Mouse (Mus musculus) layer of hippocampus, postnatal 10 days (tissue): Measurements from ENCODE around the gene Dennd1a. TPM values are rescaled to one million over a fixed set of nuclear protein-coding genes. Genes with fewer than 3 reads are reported as not detected.

Experiments used
- DNase-seq, 2 experiments: peaks; one replicate each; pipeline ENCODE4 v3.0.0; 2021; ENCODE audit warnings: low spot score in 2 of 2
- total RNA-seq, 2 experiments: library from RNA; stranded (reverse); gene quantifications; 2 replicates each; pipeline ENCODE4 v1.2.3; 2021

Dennd1a gene
- total RNA-seq, 2 experiments from 2014 or later: 71.8 to 72.8 TPM

GRCm38 (mm10) chr2:38235593-38235992 lies 51.6 kb downstream of the Dennd1a start:
- no peak for DNase-seq

GRCm38 (mm10) chr2:38229882-38230281 lies 57.3 kb downstream of the Dennd1a start:
- DNase-seq: no peak

- no peak for DNase-seq
Observed at GRCm38 (mm10) chr2:38223759-38224158, 63.4 kb downstream of the Dennd1a start.

DNA sequence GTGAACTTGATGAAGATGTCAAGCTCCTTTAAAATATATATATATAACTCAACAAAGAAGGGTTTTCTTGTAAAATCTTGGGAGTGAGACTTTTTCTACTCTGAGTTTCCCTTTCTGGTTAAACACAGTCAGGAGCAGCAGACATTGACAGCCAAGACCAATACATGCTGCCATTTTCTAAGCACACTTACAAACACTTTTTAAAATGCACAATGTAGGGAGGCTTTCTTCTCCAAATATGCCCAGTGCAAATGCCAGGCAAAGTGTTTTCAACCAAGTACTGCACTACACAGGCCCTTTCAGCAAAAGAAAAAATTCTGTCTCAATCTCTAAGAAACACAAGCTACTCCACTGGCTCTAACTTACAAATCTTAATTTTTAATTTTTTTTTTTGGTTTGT lies 65.7 kb downstream of the Dennd1a start:
- no peak for DNase-seq

DNA sequence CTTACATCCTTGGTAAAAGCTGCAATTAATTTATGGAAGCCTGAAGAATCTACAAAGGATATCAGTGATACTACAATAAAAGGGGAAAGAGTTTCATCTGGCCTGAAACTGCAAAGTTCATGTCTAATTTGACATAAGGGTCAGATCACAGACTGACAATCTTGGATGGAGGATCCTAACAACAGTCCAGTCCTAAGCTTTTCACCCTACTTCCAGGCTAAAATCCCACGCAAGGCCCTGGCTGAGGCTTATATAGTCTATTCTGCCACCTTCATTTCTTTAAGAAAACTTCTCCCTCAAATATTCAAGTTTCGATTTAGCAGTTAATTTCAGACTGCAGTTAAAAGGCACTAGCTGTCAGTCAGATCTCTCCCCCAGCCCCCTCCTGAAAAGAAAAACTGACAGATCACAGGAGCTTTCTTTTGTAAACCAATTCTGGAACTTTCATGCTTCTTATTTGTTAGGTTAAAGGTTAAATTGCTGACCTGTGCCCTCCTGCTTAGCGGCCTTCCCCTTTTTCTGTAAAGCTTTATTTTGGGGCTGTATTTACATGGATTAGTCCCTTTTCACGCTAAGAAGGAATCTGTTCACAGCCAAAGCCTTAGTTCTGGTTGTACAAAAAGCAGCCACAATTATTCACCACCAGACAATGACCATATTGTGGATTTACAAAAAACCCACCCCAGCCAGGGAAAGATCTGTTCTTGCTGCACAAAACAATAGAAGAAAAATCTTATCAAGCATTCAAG lies 66.3 kb downstream of the Dennd1a start:
- DNase-seq: no peak

DNA sequence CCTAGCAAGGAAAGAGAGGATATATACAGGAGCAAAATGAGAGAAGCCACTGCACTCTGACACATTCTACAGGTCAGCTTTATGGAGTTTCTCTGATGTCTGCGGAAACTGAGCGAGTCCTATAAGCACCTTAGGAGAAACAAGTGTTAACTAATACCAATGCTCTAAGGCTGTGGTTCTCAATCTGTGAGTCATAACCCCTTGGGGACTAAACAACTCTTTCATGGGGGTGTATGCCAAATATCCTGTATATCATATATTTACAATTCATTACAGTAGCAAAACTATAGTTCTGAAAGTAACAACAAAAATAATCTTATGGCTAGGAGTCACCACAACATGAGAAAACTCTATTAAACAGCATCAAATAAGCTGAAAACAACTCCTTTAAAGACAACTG lies 67.5 kb downstream of the Dennd1a start:
- DNase-seq: no peak

DNA sequence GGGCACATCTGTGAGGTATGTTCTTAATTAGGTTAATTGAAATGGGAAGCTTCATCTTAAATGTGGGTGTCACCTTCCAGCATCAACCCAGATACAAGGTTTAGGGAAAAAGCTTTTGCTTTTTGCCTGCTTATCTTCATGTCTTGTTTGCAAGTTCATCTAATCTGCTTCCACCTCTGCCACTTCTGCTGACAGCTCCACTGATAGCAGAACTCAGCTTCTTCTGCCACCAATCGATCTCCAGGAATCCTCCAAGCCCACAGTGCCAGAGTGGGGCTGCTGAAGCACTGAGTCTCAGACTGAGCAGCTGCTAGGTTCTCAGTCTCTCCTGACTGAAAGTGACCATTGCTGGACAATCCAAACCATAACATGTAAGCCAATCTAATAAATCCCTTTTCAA lies 74.1 kb downstream of the Dennd1a start:
- DNase-seq: no peak

- no peak for DNase-seq
Observed at GRCm38 (mm10) chr2:38211426-38211825, 75.8 kb downstream of the Dennd1a start.

GRCm38 (mm10) chr2:38207752-38208151 lies 79.4 kb downstream of the Dennd1a start:
- DNase-seq: no peak

GRCm38 (mm10) chr2:38205281-38205680 lies 81.9 kb downstream of the Dennd1a start:
- no peak for DNase-seq

DNA sequence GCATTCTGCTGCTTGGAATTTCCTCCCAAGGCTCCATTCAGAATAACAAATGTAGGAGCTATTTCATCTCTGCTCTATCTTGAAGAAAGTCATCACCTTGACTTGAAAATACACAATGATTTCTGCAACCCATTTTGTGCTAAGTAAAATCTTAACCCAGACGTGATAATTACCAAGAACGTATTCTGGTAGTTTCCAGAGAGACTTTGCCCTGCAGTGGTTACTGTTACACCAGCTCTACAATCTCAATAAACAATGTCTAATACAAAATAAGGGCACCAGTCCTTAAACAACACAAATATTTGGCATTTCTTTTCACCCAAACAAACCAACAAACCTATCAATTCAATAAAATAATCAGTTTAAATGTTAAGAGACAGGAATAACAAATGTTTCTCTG lies 82.5 kb downstream of the Dennd1a start:
- no peak for DNase-seq

DNA sequence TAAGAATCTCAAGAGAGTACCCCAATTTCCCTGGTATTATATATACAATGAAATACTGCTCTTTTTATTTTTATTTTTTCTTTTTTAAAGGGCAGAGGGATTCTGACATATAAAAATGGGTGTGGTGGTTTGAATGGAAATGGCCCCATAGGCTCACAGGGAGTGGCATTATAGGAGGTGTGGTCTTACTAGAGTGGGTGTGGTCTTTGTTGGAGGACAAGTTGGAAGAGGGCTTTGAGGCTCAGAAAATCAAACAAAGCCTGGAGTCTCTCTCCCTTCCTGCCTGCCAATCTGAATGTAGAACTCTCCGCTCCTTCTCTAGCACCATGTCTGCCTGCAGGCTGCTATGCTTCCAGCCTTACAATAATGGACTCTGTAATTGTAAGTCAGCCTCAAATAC lies 89.1 kb downstream of the Dennd1a start:
- DNase-seq: no peak

DNA sequence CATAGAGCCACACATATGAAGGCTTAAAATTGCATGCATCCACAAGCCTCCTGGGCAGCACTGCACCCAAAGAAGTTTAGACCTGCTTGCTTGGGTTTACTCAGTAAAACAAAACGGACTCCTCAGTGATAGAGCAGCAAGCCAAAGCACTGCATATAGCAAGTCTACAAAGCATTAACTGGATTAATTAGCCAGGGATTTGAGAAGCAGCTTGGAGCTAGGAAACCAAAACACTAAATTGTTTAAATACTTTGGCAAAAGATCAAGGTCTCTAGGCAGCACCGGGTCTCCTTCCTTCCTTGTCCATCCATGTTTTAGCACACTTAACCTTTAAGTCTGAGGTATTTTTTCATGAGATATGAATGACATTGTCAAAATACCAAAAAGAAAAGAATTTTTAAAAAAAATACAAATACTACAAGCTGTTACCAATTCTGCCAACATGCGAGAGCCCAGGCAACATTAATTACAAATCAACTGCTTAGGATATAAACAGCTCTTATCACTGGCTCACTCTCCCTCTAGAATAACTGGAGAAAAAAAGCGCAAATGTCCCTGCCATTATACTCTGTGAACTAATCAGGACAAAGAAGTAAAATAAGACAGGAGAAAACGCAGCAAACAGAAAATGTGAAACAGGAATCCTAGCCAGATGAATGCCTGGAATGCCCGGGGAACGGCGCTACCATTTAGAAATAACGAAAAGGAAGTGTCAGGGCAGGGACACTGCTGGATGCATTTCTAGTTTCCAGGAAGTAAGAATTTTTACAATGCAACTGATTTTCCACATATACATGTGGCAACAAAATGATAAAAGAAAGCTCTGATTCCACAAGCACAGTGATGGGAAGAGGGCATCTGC lies 90.8 kb downstream of the Dennd1a start:
- DNase-seq: no peak

- no peak for DNase-seq
Observed at GRCm38 (mm10) chr2:38192007-38192406, 95.2 kb downstream of the Dennd1a start.

GRCm38 (mm10) chr2:38191601-38192000 lies 95.6 kb downstream of the Dennd1a start:
- DNase-seq: no peak

GRCm38 (mm10) chr2:38186438-38186837 lies 100.8 kb downstream of the Dennd1a start:
- DNase-seq: no peak

DNA sequence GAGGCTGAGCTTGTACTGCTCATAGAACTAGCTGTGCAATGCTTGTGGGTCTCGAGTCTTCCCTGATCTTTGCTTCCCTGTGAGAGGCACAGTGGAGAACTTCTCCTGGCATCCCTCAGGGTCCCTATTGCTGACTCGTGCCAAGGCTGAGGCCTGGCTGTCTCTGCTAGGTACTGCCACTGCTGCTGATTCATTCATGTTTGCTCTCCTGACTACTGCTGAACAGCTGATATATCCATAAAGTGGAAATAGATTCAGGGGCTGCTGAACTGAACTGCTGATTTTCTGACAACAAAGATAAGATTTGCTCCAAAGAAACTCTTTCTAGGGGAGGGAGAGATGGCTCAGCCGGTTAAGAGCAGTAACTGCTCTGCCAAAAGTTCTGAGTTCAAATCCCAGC lies 102.2 kb downstream of the Dennd1a start:
- DNase-seq: no peak

DNA sequence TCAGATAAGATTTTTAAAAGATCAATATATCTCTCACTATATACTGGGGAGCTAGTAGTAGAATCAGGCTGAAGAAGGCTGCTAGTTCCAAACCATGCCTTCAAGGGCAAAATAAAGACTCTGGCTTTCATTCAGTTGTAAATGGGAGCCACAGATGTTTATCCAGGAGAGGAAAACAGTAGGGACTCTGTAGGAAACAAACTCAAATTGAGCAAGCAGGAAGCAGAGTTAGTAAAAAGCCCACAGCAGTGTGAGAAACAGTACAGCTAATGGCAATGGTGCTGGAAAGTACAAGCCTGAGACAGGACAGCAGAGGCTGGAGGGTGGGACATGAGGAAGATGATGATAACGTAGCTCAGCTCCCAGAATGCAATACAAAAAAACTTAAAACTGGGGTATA lies 103.3 kb downstream of the Dennd1a start:
- DNase-seq: no peak

DNA sequence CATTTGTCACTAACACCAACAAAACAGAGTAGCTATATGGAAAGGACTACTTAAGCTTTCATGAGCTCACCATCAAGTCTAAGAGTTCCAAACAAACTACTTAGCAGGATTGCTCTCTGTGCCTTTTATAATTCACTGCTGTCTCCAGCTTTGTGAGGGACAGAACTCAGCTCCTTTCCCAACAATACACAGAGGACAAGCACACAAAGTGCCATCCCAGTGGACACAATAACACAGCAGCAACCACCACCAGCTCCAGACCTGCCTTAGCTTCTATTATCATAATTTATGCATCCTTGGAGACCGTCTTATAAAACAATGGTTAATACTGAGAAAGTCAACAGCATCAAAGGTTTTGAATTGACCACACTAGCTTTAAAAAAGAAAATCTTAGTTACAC lies 104.9 kb downstream of the Dennd1a start:
- DNase-seq: no peak

DNA sequence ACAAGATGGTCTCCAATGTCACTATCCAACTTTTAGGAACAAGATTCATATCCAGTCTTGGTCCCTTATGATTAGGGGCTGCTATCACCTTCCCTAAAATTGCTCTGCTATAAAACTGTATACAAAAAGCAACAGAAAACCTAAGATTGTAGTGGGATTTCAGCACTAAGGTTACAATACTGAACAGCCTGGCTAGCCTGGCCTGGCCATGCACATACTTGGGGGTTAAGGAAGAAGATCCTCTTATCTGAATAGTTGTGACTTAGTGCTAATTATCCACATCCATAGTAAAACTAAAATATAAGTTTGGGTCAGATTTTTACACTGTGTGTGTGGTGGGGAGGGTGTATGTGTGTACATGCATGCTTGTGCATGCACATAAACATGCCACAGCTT lies 109.6 kb downstream of the Dennd1a start:
- DNase-seq: no peak

- no peak for DNase-seq
Observed at GRCm38 (mm10) chr2:38176870-38177582, 110.2 kb downstream of the Dennd1a start.

DNA sequence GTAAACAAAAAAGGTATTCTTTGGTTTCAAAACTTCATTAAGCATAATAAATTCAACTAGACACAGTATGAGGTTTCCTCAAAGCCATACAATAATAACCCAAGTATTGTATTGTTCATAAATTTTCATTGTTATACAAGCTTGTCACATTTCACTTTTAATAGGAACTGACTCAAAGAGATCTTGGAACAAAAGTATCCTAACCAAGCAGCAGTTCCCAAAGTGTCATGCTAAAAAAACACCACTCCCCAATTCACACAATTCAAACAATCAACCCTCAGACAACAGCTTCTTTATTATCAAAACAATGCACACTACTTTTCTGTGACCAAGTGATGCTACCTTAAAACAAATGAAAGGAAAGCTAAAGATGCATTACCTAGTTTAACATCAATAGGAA lies 111.9 kb downstream of the Dennd1a start:
- DNase-seq: no peak
